In genomic region chr4:57446854-57447444, GRCm38 (mm10) we compare ENCODE assay signal across 20 mouse cellular contexts. TPM values are rescaled to one million over a fixed set of nuclear protein-coding genes. Genes with fewer than 3 reads are reported as not detected.
"Had no signal": no experiment of that assay in that cellular context is flagged by ENCODE, and none has a peak within 500 bp of the region (broad histone marks: within the 10 kb centered on the region; RNA-seq: fewer than 3 reads in every experiment).

No protein-coding gene starts in this region.

- H3K36me3 ChIP-seq: midbrain, embryonic 10.5 days; midbrain, embryonic 12.5 days; neural tube, embryonic 13.5 days; neural tube, embryonic 15.5 days; stomach, embryonic 15.5 days had no signal

- H3K4me2 ChIP-seq: lung, embryonic 14.5 days; midbrain, embryonic 12.5 days; neural tube, embryonic 13.5 days; neural tube, embryonic 15.5 days; stomach, embryonic 15.5 days had no signal

- H3K27me3 ChIP-seq: midbrain, embryonic 12.5 days; neural tube, embryonic 13.5 days; neural tube, embryonic 15.5 days; stomach, embryonic 15.5 days had no signal

- ATAC-seq: midbrain, embryonic 16.5 days had no signal

- H3K27ac ChIP-seq: midbrain, embryonic 10.5 days; midbrain, embryonic 12.5 days; neural tube, embryonic 13.5 days; neural tube, embryonic 15.5 days; stomach, embryonic 15.5 days had no signal

- H3K9me3 ChIP-seq: midbrain, embryonic 10.5 days; midbrain, embryonic 12.5 days; neural tube, embryonic 13.5 days; neural tube, embryonic 15.5 days; stomach, embryonic 15.5 days had no signal

- DNase-seq: lung, adult 18-20 months; lung, postnatal 10 days; lung, postnatal 4 days; midbrain, embryonic 14.5 days; retina, postnatal 1 day; right cerebral cortex, adult 18-20 months; thymus, adult 2 months; thymus, postnatal 25 days; thymus, postnatal 4 days had no signal

- H3K4me1 ChIP-seq: midbrain, embryonic 10.5 days; midbrain, embryonic 12.5 days; neural tube, embryonic 13.5 days; neural tube, embryonic 15.5 days; stomach, embryonic 15.5 days had no signal

- H3K4me3 ChIP-seq: midbrain, embryonic 10.5 days; midbrain, embryonic 12.5 days; myocyte; neural tube, embryonic 13.5 days; neural tube, embryonic 15.5 days; stomach, embryonic 15.5 days had no signal

- H3K9ac ChIP-seq: lung, embryonic 14.5 days; midbrain, embryonic 12.5 days; neural tube, embryonic 13.5 days; neural tube, embryonic 15.5 days; stomach, embryonic 15.5 days had no signal

RNA-seq across cellular contexts. Expression of gene Palm2, which starts 12.9 kb away (rescaled TPM):
- total RNA-seq: megakaryocyte, adult 5-6 weeks; megakaryocyte-erythroid progenitor cell, adult 5-6 weeks had no signal
- polyA plus RNA-seq: spleen, adult 2 months had no signal
